Mouse (Mus musculus) kidney, adult 2 months (tissue): ENCODE results near the gene Cep170. TPM values are rescaled to one million over a fixed set of nuclear protein-coding genes. Genes with fewer than 3 reads are reported as not detected.

Source experiments
- DNase-seq: peaks from one replicate; pipeline ENCODE4 v3.0.0; 2021
- H3K27ac ChIP-seq: fragments of 200-500 bp; 2 replicates; pipeline ENCODE4 v1.5.1; 2012; ENCODE audit warnings: low read depth, low read length, control low read depth, inconsistent platforms; ENCODE audit not compliant: insufficient read depth
- H3K27me3 ChIP-seq: fragments of 200-500 bp; replicated peaks from 2 replicates; pipeline ENCODE4 v1.6.1; 2012; ENCODE audit warnings: mild to moderate bottlenecking, moderate library complexity, low read length, inconsistent platforms; ENCODE audit not compliant: control insufficient read depth, insufficient read depth
- H3K36me3 ChIP-seq: fragments of 200-500 bp; 2 replicates; pipeline ENCODE4 v1.6.1; 2012; ENCODE audit warnings: mild to moderate bottlenecking, moderate library complexity, low read length, inconsistent platforms; ENCODE audit not compliant: control insufficient read depth, insufficient read depth
- H3K4me1 ChIP-seq: fragments of 200-500 bp; 2 replicates; pipeline ENCODE4 v1.6.1; 2011; ENCODE audit warnings: low read length; ENCODE audit not compliant: control insufficient read depth, insufficient read depth
- H3K4me3 ChIP-seq: fragments of 200-500 bp; 2 replicates; pipeline ENCODE4 v1.5.1; 2011; ENCODE audit warnings: mild to moderate bottlenecking, low read depth, low read length, control low read depth; ENCODE audit not compliant: insufficient read depth
- CTCF ChIP-seq: fragments of 200-500 bp; conservative IDR thresholded peaks from 2 replicates; pipeline ENCODE4 v1.5.1; 2011; ENCODE audit warnings: low read depth, mild to moderate bottlenecking, control low read depth, low read length, moderate library complexity, mixed read lengths; ENCODE audit not compliant: insufficient read depth, insufficient read length
- POLR2A ChIP-seq: fragments of 200-500 bp; IDR thresholded peaks from one replicate; pipeline ENCODE4 v1.6.1; 2011; ENCODE audit warnings: low read depth, low read length, control low read depth
- WGBS: fragments of 180-500 bp; shearing (Covaris S2); methylation state at CpG from one replicate; pipeline ENCODE4 v1.1.7; 2018; 5-methylcytosine and 5-hydroxymethylcytosine counted together
- polyA plus RNA-seq: library from polyadenylated mRNA; depleted of rRNA; stranded (reverse); fragments of >200 nt; gene quantifications from 2 replicates; pipeline ENCODE4 v1.2.3, GENCODE M21; 2012

Gene Cep170
- polyA plus RNA-seq, 1 experiment = 3.2 TPM

DNA sequence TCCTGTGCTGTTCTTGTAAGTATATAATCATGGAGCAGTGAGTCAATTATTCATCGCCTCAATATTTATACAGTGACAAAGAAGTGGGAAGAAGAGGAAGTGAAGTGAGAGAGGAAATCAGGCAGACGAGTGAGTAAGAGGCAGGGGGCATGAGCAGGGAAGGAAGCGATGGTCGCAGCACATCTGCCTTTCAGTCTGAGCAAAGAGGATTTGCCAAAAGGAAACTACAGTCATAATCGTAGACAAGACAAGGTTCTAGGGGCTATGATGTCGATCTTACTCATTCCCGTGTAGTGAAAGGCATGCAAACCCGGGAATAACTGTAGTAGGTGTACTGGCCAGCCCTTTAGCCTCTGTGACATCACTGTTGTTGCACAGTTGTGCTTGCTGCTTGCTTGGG, 18.7 kb upstream of the Cep170 start:
- Histone ChIP-seq H3K36me3 (peaks cover 2% of the 10 kb centered on the region; the same call in 1 of the 2 replicates), H3K4me1 (no peaks in the 10 kb centered on the region), H3K27ac (no peak overlapping the region), H3K4me3 (no peak overlapping the region), H3K27me3 (no peaks in the 10 kb centered on the region)
- DNase-seq = no peak
- no peak for TF ChIP-seq CTCF
- no peak for TF ChIP-seq POLR2A
- 72% methylated on average over 8 of the region's 8 CpGs for WGBS

DNA sequence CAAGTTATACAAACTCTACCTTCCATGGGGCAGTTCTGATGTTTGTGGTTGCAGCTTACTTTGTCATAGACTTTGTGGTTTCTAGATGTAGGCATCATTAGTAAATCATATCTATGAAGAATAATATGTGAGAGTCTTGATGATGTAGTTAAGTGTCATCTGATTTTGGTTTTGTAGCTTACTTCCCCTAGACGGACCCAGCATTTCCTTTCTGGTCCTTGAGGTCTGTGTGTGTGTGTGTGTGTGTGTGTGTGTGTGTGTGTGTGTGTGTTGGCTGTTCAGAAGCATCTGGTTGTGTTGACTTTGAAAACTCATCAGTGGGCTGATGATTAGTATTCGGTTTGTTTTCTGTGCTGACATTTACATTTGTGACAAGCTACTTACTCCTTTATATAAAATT, 18.2 kb upstream of the Cep170 start:
- no peak for TF ChIP-seq POLR2A
- no peak for TF ChIP-seq CTCF
- Histone ChIP-seq H3K4me3 (no peak overlapping the region), H3K27me3 (no peaks in the 10 kb centered on the region), H3K36me3 (peaks cover 2% of the 10 kb centered on the region; the same call in 1 of the 2 replicates), H3K4me1 (no peaks in the 10 kb centered on the region), H3K27ac (no peak overlapping the region)
- WGBS = 83% methylated on average over 2 of the region's 2 CpGs
- no peak for DNase-seq

DNA sequence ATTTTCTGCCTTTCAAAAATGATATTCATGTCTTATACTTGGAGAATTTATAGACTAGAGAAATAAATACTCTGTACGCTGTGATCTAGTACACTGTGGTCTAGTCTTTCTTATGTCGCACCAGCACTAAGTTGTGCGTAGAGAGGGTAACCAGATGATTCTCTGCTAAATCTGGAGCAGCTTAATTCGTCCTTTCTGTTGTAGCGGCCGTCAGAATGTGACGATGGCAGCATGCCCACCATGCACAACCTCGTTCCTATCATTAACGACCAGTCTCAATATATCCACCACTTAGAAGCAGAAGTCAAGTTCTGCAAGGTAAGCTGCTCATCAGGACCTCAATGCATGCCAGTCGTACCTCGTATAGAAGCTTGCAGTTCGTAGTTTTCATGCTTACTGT, 14.8 kb upstream of the Cep170 start:
- H3K4me1 ChIP-seq = no peaks in the 10 kb centered on the region
- H3K27ac ChIP-seq = no peak overlapping the region
- H3K4me3 ChIP-seq = no peak overlapping the region
- DNase-seq = no peak
- peaks cover 2% of the 10 kb centered on the region; the same call in 1 of the 2 replicates for H3K36me3 ChIP-seq
- H3K27me3 ChIP-seq = no peaks in the 10 kb centered on the region
- TF ChIP-seq POLR2A = no peak
- TF ChIP-seq CTCF = no peak
- WGBS = 92% methylated on average over 12 of the region's 12 CpGs

DNA sequence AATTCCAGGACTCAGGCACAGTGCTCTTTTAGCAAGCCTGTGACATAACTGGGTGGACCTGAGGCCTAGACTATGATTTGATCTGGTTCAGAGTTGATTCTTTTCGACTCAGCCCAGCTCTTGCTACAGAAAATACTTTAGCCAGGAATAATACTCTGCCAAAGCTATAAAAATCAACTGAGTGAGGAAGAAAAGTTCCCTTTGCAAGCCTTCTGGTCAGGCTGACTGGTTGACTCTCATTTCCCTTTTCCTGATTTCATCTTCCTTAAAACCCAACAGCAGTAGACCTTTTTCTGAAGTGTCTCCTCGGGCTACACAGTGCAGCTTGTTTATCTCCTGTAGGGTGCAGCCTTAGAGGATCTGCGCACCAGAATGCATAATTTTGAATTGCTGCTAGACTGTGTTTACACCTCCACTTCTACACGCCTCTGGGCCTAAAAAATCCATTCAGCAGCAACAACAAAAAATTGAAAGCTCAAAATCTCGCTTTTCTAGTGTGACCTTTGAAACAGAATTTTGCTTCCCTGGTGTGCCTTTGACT, 14.1 kb upstream of the Cep170 start:
- TF ChIP-seq CTCF = no peak
- TF ChIP-seq POLR2A = no peak
- H3K27ac ChIP-seq = no peak overlapping the region
- H3K36me3 ChIP-seq = peaks cover 2% of the 10 kb centered on the region; the same call in 1 of the 2 replicates
- H3K27me3 ChIP-seq = no peaks in the 10 kb centered on the region
- 62% methylated on average over 5 of the region's 5 CpGs for WGBS
- H3K4me3 ChIP-seq = no peak overlapping the region
- DNase-seq = peak; percentile 11
- no peaks in the 10 kb centered on the region for H3K4me1 ChIP-seq

DNA sequence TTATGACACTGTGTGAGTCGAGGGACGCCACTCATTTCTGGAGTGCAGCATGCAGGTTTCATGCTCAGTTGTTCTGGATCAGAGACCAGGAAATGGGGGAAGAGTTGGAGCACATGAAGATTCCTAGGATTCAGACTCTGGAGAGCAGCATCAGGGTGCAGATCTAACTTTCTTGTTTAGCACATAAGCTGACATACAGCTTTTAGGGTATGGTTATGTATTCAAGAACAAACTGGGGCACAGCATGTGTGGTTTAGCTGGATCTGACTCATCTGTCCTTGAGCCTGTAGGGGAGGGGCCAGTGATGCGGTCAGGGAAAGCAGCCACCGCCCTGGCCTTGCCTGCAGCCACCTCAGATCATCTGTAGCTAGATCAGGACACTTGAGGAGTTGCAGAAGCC, 13.5 kb upstream of the Cep170 start:
- 62% methylated on average over 4 of the region's 4 CpGs for WGBS
- Histone ChIP-seq H3K27ac (no peak overlapping the region), H3K36me3 (peaks cover 2% of the 10 kb centered on the region; the same call in 1 of the 2 replicates), H3K27me3 (no peaks in the 10 kb centered on the region), H3K4me1 (no peaks in the 10 kb centered on the region), H3K4me3 (no peak overlapping the region)
- peak; percentile 19 for DNase-seq
- no peak for TF ChIP-seq POLR2A
- no peak for TF ChIP-seq CTCF

DNA sequence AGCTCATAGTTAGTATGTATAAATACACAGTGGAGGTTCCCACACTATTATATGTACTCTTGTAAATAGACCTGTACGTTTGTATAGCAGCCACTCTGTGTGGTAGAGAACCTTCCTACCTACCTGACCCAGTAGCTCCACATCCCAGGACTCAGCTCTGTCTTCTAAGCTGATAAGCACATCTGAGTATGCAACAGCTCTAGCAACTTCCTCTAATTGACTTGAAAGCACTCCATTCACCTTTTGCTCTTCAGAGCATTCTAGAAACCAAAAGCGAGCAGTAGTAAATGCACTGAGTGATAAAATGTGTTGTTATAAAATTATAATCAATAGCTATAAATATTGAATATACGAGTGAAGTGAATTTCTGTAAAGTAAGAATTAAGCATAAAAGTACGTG, 13.1 kb upstream of the Cep170 start:
- Histone ChIP-seq H3K27ac (no peak overlapping the region), H3K27me3 (no peaks in the 10 kb centered on the region), H3K4me3 (no peak overlapping the region), H3K36me3 (peaks cover 2% of the 10 kb centered on the region; the same call in 1 of the 2 replicates), H3K4me1 (no peaks in the 10 kb centered on the region)
- 93% methylated on average over 4 of the region's 4 CpGs for WGBS
- TF ChIP-seq POLR2A (no peak), CTCF (no peak)
- no peak for DNase-seq

DNA sequence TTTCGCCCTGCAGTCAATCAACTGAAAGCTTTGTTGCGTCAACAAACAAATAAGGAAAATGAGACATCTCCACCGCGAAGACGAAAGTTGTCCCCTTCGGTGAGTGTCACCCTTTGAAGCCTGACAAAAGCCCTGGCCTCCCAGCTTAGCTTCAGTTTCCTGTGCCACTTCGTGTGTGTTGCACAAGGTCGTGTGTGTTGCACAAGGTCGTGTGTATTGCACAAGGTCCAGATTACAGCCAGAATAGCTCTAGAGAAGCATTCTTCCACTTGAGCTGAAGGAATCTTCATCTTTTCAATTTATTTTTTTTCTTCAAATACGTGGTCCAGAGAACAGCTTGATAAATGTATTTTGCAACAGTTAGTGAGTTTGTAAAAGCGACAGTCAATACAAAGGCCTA, 12.3 kb upstream of the Cep170 start:
- TF ChIP-seq POLR2A (no peak), CTCF (no peak)
- WGBS = 88% methylated on average over 11 of the region's 11 CpGs
- no peak overlapping the region for H3K27ac ChIP-seq
- H3K4me3 ChIP-seq = no peak overlapping the region
- no peaks in the 10 kb centered on the region for H3K27me3 ChIP-seq
- H3K4me1 ChIP-seq = no peaks in the 10 kb centered on the region
- DNase-seq = no peak
- peaks cover 2% of the 10 kb centered on the region; the same call in 1 of the 2 replicates for H3K36me3 ChIP-seq

DNA sequence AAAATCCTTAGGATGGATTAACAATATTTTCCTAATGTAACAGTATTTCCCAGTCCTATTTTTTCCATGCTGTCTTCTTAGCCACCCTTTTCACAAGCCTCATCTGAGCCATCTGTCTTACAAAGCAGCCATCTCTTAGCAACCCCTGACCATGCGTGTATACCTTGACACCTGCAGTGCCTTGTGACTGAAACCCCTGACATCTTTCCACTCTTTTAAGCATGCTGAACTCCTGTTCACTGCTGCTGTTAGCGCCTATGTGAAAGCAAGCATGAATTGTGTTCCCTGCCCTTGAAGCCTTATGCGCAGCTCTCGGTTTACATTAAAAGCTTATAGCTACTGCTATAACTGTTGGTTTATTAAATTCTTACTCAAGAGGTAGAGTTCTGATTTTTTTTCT, 11.2 kb upstream of the Cep170 start:
- Histone ChIP-seq H3K36me3 (no peaks in the 10 kb centered on the region), H3K4me3 (no peak overlapping the region), H3K4me1 (no peaks in the 10 kb centered on the region), H3K27ac (no peak overlapping the region), H3K27me3 (no peaks in the 10 kb centered on the region)
- TF ChIP-seq POLR2A = no peak
- no peak for TF ChIP-seq CTCF
- DNase-seq = no peak
- 96% methylated on average over 4 of the region's 4 CpGs for WGBS
